Mouse (Mus musculus): ENCODE measurements around the gene Rab40c.

DNA sequence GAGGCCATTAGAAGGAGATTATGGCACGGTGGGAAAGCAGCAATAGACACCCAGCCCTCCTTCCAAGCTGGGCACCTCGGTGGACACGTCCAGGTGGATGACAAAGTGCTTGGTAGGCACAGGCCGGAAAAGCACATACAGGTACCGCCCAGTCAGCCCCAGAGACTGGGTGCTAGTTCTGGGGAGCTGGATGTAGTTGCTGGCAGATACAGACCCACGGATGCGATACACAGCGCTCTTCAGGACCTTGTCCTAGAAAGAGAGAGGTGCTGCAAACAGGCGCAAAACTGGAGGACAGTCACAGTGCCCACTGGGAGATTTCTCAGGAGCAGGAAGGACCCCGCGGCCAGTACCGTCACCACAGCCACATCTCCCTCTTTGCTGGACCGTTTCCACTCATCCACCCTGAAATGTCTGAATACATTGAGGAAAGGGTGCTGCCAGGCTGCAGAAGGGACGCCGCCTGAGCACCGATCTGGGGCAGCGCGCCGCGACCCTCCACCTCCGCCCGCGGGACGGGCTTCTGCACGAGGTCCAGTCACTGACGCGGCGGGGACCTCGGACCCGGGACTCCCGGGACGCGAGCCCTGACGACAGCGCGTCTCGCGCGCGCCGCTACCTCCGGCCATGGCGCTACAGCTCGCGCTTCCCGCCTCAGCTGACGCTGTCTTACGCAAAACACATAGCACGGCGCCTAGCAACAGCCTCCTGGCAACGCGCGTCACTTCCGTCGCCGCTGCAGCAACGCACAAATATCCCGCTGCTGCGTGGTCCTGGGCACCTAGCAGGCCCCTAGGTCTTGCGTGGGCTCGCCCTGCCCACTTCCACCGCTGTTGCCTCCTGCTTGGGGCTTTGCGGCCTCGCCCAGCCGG is 58.5 kb downstream of the Rab40c start, which contains the start of gene Wdr90:
- TF ChIP-seq POLR2A (IDR thresholded peaks at IDR 0.05; ENCODE audit: low read depth, low read length), result no peak
- TF ChIP-seq CTCF (IDR thresholded peaks at IDR 0.05; ENCODE audit: extremely low read depth, insufficient read length, insufficient replicate concordance, low read depth, low read length), result no peak
